Mouse (Mus musculus): ENCODE results near the gene Abtb2. TPM values are rescaled to one million over a fixed set of nuclear protein-coding genes. Genes with fewer than 3 reads are reported as not detected.
A peak's percentile ranks its signal among the peaks of the same experiment; 100 is the strongest.

Abtb2 gene
- total RNA-seq, 2 experiments from 2014 or later, result 0.41 TPM; not detected in 1

GRCm38 (mm10) chr2:103652121-103652520, 86.0 kb downstream of the Abtb2 start:
- ATAC-seq (replicated peaks; ENCODE audit: poor library complexity, severe bottlenecking), result no peak

DNA sequence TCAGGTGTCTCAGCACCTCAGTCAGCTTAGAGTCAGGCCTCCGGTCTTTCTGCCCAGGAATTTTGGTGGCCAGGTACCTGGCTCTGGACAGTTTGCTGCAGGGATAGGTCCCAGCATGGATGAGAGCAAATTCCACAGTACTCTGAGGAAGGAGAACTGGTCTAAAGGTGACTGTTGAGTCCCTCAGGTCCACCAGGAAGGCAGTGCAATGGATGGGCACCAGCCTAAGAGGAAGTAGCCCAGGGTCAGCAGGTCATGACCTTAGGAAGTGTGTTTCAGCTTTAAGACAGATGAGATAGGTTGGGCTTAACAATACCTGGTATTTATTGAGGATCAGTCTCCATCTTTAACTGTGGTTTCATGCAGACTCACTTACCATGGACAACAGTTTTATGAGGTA, 88.9 kb downstream of the Abtb2 start:
- ATAC-seq (replicated peaks; ENCODE audit: poor library complexity, severe bottlenecking), result no peak

GRCm38 (mm10) chr2:103656028-103656427, 89.9 kb downstream of the Abtb2 start:
- no peak for ATAC-seq (replicated peaks; ENCODE audit: poor library complexity, severe bottlenecking)

DNA sequence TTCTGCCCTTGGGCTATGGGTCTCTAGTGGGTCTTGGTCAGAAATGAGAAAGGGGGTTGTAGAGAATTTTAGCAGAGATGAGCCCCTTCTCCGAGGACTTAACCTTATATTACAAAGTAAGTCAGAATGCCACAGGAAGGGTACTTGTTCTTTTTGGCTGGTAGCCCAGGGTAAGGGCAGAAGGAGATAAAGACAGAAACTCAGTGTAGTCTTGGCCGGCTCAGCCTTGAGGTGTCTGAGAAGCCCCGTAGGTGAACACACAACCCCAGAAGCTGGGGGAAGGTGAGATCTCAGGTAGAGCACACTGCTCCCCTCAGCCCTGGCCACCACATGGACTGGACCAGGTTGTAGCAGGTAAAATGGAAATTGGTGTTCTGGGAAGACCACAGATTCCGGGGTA, 93.1 kb downstream of the Abtb2 start:
- no peak for ATAC-seq (replicated peaks; ENCODE audit: poor library complexity, severe bottlenecking)

DNA sequence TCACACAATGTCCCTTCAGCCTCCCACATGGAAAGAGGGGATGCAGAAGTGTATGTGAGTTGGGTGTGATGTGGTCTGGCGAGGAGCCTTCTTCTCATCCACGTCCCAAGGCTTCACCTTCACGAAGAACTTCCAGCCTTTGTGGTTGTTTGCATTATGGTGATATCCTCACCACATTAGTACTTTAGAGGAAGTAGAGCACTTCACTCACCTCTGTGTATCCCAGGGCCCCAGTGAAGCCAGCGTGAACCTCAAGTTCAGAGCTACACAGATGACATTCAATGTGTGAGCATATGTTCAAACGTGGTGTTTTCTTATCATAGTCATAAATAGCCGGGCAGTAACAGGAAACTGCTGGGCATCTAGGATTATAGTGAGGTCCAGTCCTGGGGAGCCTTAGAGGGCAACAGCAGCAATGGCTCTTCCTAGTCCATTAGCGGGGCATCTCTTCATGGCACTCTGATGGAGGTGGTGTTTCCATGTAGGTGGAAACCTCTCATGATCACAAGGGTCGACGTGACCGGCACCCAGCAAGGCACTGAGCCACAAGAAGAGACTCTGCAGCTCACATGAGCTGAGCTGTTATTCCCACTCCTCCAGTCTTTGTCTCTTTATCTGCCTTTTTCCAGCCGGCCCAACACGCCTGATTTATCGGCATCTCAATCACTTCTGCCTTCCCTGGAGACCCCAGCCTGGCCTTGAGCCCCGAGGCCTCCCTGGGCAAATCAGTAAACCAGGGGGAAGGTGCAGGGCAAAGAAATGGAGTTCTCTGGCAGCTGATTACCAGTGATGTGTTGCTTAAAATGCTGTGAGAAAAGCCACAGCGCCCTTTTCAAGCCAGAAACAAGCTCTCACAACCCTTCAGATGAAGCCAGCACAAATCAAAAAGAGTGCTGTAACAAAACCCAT, 93.8 kb downstream of the Abtb2 start:
- ATAC-seq (replicated peaks; ENCODE audit: poor library complexity, severe bottlenecking), result no peak

- 0 out of 2 replicates have a peak, but pooled peaks have one; percentile 29 for ATAC-seq (replicated peaks; ENCODE audit: poor library complexity, severe bottlenecking)
Measured at GRCm38 (mm10) chr2:103661696-103662095, 95.6 kb downstream of the Abtb2 start.

- peak; percentile 58 for ATAC-seq (replicated peaks; ENCODE audit: poor library complexity, severe bottlenecking)
Measured at GRCm38 (mm10) chr2:103662121-103662520, 96.0 kb downstream of the Abtb2 start.

- no peak for ATAC-seq (replicated peaks; ENCODE audit: poor library complexity, severe bottlenecking)
Measured at GRCm38 (mm10) chr2:103664341-103664740, 98.2 kb downstream of the Abtb2 start.

DNA sequence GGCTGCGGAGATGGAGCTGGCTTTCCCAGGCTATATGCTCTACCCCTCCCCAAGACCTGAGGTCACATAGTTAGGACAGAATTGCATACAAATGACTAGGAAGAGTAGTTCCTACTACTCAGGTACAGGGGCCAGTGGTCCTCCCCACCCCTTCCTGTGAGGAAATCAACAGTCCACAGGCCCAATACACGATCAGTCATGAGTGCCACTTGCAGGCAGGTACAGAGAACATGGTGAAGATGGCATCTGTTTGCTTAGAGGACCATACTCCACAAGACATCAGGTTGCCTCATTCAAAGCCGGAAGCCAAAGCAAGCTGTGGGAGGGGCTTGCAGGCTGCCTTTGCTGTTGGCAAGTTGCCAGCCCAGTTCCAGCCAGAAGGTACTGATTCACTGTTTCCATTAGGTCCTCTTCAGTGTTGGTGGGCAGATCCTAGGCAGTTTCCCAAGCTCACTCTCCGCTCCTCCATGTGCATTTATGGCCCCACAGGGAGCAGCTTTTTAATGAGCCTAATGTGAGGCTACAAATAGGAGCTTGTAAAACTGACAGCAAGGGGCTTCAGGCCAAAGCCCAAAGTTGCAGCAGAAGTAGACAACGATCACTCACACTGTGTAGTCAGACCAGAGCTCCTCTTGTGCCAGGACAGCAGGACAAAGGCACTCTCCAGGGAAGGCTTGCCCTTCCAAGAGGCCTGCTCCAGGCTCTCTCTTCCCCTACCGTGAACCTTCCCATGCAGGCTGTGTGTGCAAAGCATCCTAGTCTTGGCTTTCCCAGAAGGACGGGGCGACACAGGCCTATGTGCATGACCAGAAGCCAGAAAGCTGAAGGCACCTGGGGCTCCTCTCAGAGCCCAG, 102.1 kb downstream of the Abtb2 start:
- peak; percentile 43 for ATAC-seq (replicated peaks; ENCODE audit: poor library complexity, severe bottlenecking)

GRCm38 (mm10) chr2:103668939-103669338, 102.8 kb downstream of the Abtb2 start:
- no peak for ATAC-seq (replicated peaks; ENCODE audit: poor library complexity, severe bottlenecking)

GRCm38 (mm10) chr2:103669561-103669960, 103.5 kb downstream of the Abtb2 start:
- ATAC-seq (replicated peaks; ENCODE audit: poor library complexity, severe bottlenecking), result no peak

GRCm38 (mm10) chr2:103670276-103670680, 104.2 kb downstream of the Abtb2 start:
- ATAC-seq (replicated peaks; ENCODE audit: poor library complexity, severe bottlenecking), result no peak

DNA sequence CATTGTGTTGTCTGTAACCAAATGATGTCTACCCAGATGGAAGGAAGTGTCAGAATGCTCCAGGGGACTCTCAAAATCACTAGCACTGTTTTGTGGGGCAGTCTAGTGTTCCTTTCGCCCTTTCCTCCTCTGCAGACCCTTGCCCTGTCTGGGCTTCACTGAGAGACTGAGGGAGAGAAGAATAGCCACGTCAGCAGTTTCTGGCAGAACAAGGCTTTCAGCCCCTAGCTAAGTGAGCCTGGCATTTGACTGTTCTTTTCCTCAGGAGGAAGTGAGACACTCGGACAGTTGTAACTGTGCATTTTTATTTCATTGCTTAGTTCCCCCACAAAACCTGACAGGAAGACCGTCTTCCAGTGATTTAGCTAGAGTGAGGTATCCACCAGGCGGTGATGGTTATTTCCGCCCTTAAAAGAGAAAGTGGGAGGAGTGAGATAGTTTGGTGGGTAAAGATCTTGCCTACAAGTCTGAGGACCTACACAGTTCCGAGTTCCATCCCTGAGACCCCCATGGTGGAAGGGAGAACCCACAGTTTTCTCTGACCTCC, 106.5 kb downstream of the Abtb2 start:
- ATAC-seq (replicated peaks; ENCODE audit: poor library complexity, severe bottlenecking), result peak; percentile 65

- ATAC-seq (replicated peaks; ENCODE audit: poor library complexity, severe bottlenecking), result peak; percentile 43
Measured at GRCm38 (mm10) chr2:103673609-103674008, 107.5 kb downstream of the Abtb2 start.

DNA sequence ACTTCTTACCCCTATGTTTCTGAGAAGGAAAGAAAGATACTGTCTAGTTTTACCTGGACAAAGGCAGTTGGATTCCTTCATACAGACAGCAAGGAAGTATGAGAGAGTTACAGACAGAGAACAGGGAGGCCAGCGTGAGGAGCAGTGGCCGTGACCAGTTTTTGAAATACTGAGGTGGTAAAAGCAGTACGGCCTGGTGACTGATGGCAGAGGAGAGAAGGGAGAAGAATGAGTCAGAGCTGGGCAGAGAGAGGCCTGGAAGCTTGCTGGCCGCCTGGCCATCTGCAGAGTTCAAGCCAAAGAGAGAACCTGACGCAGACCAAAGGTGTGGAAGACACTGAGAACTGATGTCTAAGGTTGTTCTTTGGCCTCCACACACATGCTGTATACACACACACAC, 109.3 kb downstream of the Abtb2 start:
- ATAC-seq (replicated peaks; ENCODE audit: poor library complexity, severe bottlenecking), result no peak

DNA sequence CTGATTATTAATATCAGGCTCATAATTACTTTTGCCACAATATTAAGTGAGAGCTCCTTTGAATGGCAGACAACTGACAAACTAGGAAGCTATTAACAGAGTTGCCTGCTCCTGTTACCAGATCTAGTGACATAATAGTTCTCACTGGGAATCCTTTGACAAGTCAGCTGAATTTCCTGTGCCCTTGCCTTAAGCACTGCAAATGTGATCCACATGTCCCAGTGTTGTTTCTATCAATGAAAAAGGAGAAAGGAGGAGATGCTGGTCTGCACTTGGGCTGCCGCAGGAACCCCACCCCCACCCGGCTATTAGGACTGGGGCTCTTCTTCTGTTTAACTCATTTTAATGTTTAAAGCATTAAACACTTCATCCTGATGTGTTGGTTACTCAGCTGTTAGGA, 110.7 kb downstream of the Abtb2 start:
- ATAC-seq (replicated peaks; ENCODE audit: poor library complexity, severe bottlenecking), result no peak

DNA sequence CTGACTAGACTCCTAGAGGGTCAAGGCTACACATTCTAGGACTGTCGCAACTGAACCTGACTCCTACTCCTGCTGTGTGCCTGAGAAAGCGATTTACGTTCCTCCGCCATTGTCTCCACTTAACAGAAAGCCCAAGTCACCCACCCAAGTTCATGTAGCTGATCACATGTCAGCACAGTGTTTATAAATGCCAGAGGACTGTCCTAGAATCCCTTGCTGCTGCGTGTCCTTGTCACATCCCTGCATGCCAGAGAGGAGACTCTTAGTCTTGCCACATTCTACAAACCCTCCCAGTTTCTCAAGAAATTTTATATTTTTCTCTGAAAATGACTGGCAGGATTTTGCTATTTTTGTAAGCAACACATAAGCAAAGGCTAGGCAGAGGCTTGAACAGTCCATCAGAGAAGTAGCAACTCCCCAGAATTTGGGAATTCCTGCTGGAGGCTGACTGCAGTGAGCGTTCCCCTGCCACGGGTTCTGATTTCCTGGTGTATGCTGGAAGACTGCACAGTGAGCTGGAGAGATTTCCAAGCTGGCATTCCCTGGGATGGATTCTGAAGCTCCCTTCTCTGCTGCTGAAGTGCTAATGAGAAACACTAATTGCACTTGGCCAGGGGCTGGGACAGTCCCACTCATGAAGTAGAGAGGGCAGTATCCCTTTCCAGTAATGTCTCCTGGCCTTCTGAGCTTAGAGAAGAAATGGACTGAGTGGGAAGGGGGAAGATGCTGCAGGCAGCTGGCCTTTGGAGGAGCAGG, 111.7 kb downstream of the Abtb2 start:
- no peak for ATAC-seq (replicated peaks; ENCODE audit: poor library complexity, severe bottlenecking)

GRCm38 (mm10) chr2:103678433-103678832, 112.3 kb downstream of the Abtb2 start:
- no peak for ATAC-seq (replicated peaks; ENCODE audit: poor library complexity, severe bottlenecking)

DNA sequence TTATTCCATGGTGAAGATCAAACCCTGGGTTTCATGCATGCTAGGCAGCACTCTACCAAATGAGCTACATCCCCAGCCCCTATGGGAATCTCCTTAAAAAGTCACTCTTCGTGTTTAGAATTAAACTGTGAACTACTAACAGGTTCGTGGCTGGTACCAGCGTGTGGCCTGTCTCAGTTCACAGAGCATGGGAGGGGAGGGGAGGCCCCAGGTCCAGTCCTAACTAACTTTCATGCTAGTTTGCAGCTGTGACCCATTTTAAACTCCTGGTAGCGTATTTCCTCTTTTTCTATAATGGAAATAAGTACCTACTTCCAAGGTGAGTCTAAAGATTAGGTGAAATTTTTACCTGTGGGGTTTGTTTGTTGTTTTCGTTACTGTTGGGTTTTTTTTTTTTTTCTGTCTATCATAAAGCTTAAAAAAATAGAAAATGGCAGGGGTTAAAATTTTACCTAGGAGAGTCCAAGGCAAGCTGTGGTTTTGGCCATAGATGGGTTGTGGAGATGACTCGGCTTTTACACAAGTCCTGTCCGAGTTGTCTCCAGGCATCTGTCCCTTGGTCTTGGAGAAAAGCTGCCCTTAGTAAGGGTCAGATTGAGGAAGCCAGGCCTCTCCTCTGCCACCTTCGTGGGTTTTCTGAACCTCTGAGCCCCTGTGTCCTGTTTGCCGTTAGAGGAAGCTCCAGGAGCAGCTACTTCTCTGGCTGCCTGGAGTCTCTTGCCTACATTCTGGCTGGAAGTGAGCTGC, 114.4 kb downstream of the Abtb2 start:
- 0 out of 2 replicates have a peak, but pooled peaks have one; percentile 12 for ATAC-seq (replicated peaks; ENCODE audit: poor library complexity, severe bottlenecking)
